Mouse (Mus musculus) CD4-positive, CD25-positive, alpha-beta regulatory T cell, adult 9 weeks (primary cell): Measurements from ENCODE around the gene Prl8a8. TPM values are rescaled to one million over a fixed set of nuclear protein-coding genes. Genes with fewer than 3 reads are reported as not detected.

ENCODE experiments used
- polyA plus RNA-seq: library from polyadenylated mRNA; unstranded; fragments of 100-300 nt; shearing (Covaris generic); gene quantifications from one replicate; pipeline ENCODE4 v1.2.1, GENCODE M21; 2017

Gene Prl8a8
- polyA plus RNA-seq = not detected

GRCm38 (mm10) chr13:27513117-27513516 lies at the start of gene Prl8a8:
Prl8a8 (minus strand) TSS chr13:27513217.

Other genes with a start within 250 kb of the Prl8a8 start
- not detected for gene Prl6a1, start 200.6 kb downstream of the Prl8a8 start, polyA plus RNA-seq
- not detected for gene Prl8a2, start 167.5 kb downstream of the Prl8a8 start, polyA plus RNA-seq
- not detected for gene Prl2b1, start 122.4 kb downstream of the Prl8a8 start, polyA plus RNA-seq
- not detected for gene Prl8a6, start 74.5 kb downstream of the Prl8a8 start, polyA plus RNA-seq
- gene Prl8a9, start 51.4 kb upstream of the Prl8a8 start, polyA plus RNA-seq = not detected
- gene Prl8a1, start 69.0 kb upstream of the Prl8a8 start, polyA plus RNA-seq = not detected
- gene Prl7b1, start 97.4 kb upstream of the Prl8a8 start, polyA plus RNA-seq = not detected
- gene Prl7a1, start 129.3 kb upstream of the Prl8a8 start, polyA plus RNA-seq = not detected
- gene Prl7a2, start 154.8 kb upstream of the Prl8a8 start, polyA plus RNA-seq = not detected
- gene Prl7d1, start 203.5 kb upstream of the Prl8a8 start, polyA plus RNA-seq = not detected